Mouse (Mus musculus) cerebellum, adult 2 months (tissue): ENCODE data around the gene Fxyd6.

Experiments used
- CTCF ChIP-seq: fragments of 200-500 bp; IDR thresholded peaks from 2 replicates; pipeline ENCODE4 v1.5.1; 2011; ENCODE audit warnings: low read depth, mild to moderate bottlenecking, control low read depth, low read length, moderate library complexity, borderline replicate concordance; ENCODE audit not compliant: insufficient read depth
- POLR2A ChIP-seq: fragments of 200-500 bp; IDR thresholded peaks from 2 replicates; pipeline ENCODE4 v1.6.1; 2011; ENCODE audit warnings: low read length, control low read depth, borderline replicate concordance; ENCODE audit not compliant: insufficient read depth

GRCm38 (mm10) chr9:45412700-45413477 is 42.9 kb downstream of the Fxyd6 start:
- TF ChIP-seq CTCF (no peak), POLR2A (no peak)
